12 mouse cellular contexts compared by ENCODE assay signal in the genomic region with DNA sequence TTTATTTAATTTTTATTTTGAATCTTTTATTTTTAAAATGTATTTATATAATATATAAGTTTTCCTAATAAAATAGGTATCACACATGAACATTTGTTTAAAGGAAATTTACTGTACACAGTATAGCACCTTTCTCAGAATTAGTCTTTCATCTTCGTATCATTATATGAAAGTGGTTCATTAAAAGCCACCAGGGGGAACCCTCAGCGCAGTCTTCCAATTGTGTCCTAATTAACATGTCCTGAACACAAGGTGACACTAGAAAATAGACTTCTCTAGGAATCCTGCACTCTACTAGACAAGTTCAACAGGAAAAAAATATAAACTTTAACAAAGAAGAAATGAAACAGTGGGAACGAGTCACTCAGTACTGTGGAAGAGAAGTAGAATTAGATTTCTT. TPM values are rescaled to one million over a fixed set of nuclear protein-coding genes. Genes with fewer than 3 reads are reported as not detected.
DNase-seq lines count a peak whose midpoint lies in the region.
"Had no signal": no experiment of that assay in that cellular context is flagged by ENCODE, and none has a peak within 500 bp of the region (broad histone marks: within the 10 kb centered on the region; RNA-seq: fewer than 3 reads in every experiment).

No protein-coding gene starts in this region.

- H3K27ac ChIP-seq in forebrain, embryonic 10.5 days = no peak overlapping the region
- H3K27ac ChIP-seq: embryonic facial prominence, embryonic 13.5 days had no signal

- H3K36me3 ChIP-seq in forebrain, embryonic 10.5 days (replicated peaks) = no peaks in the 10 kb centered on the region
- H3K36me3 ChIP-seq: embryonic facial prominence, embryonic 13.5 days had no signal

- H3K9me3 ChIP-seq in forebrain, embryonic 10.5 days = no peaks in the 10 kb centered on the region
- H3K9me3 ChIP-seq: embryonic facial prominence, embryonic 13.5 days; megakaryocyte, embryonic 14.5 days had no signal

- no peaks in the 10 kb centered on the region for H3K4me1 ChIP-seq in forebrain, embryonic 10.5 days
- H3K4me1 ChIP-seq: embryonic facial prominence, embryonic 13.5 days; megakaryocyte, embryonic 14.5 days had no signal

- peak; percentile 32 for DNase-seq in embryo, embryonic 10.5 days (ENCODE audit: low spot score)
- DNase-seq in embryo, embryonic 10 days (ENCODE audit: low spot score) = no peak
- DNase-seq in urinary bladder, postnatal 14 days (ENCODE audit: low spot score) = peak; percentile 14
- no peak for DNase-seq in urinary bladder, postnatal 36 days (ENCODE audit: low spot score in 2 of 2)
- peak; percentile 29 to 36 for DNase-seq in kidney, postnatal 4 days
- peak; percentile 52 for DNase-seq in thymus, postnatal 4 days
- no peak for DNase-seq in forebrain, embryonic 10.5 days (ENCODE audit: extremely low spot score, low spot score)
- DNase-seq in layer of hippocampus, postnatal 10 days (ENCODE audit: low spot score in 2 of 2) = no peak
- DNase-seq: right cerebral cortex, postnatal 14 days had no signal

- 77% methylated on average over 3 of the region's 3 CpGs for WGBS in forebrain, embryonic 10.5 days

- H3K4me3 ChIP-seq in forebrain, embryonic 10.5 days = no peak overlapping the region
- H3K4me3 ChIP-seq: embryonic facial prominence, embryonic 13.5 days; megakaryocyte, embryonic 14.5 days had no signal

- no peaks in the 10 kb centered on the region for H3K27me3 ChIP-seq in forebrain, embryonic 10.5 days (ENCODE audit: poor library complexity, severe bottlenecking)
- H3K27me3 ChIP-seq: embryonic facial prominence, embryonic 13.5 days; megakaryocyte, embryonic 14.5 days had no signal

RNA-seq across cellular contexts. Expression of a gene that starts 38.9 kb away (rescaled TPM):
- polyA plus RNA-seq in forebrain, embryonic 10.5 days (2016; fragmentation: Nextera tagmentation; extraction: Ambion mirVana) = 0.06 and 0.07 TPM in 2 replicates
- under 1 TPM; 0.13 to 0.75 TPM for total RNA-seq in layer of hippocampus, postnatal 10 days (2021)
- total RNA-seq: ES-E14 had no signal
- polyA plus RNA-seq: embryonic facial prominence, embryonic 13.5 days had no signal

Comparison
In these comparisons a context has a peak if more than half of its experiments do, and no peak if none do; other contexts are left out.
1. DNase-seq: peak in embryo, embryonic 10.5 days (single experiment), urinary bladder, postnatal 14 days (single experiment), kidney, postnatal 4 days (2 of 2) and thymus, postnatal 4 days (single experiment); none in embryo, embryonic 10 days (single experiment), urinary bladder, postnatal 36 days (0 of 2), forebrain, embryonic 10.5 days (single experiment) and layer of hippocampus, postnatal 10 days (0 of 2).